Mouse (Mus musculus) cerebellum, adult 2 months (tissue): ENCODE measurements around the gene Nf1.

Source experiments
- CTCF ChIP-seq: fragments of 200-500 bp; IDR thresholded peaks from 2 replicates; pipeline ENCODE4 v1.5.1; 2011; ENCODE audit warnings: low read depth, mild to moderate bottlenecking, control low read depth, low read length, moderate library complexity, borderline replicate concordance; ENCODE audit not compliant: insufficient read depth
- POLR2A ChIP-seq: fragments of 200-500 bp; IDR thresholded peaks from 2 replicates; pipeline ENCODE4 v1.6.1; 2011; ENCODE audit warnings: low read length, control low read depth, borderline replicate concordance; ENCODE audit not compliant: insufficient read depth

DNA sequence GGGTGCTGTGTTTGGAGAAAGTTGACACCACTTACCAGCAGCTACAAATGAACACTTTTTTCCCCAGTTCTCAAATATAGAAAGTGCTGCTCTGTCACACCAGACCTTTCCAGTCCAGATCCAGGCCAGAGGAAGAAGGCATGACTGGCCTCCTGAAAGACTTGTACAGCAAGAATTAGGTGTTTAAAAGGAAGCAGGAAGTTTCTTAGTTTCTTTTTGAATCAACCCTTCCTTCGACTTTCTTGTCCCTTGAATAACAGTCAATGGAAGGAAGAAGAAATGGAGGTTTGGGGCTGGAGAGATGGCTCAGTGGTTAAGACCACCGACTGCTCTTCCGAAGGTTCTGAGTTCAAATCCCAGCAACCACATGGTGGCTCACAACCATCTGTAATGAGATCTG lies 46.5 kb upstream of the Nf1 start:
- TF ChIP-seq CTCF (no peak), POLR2A (no peak)
